Mouse (Mus musculus) cerebellum, adult 2 months (tissue): ENCODE results near the gene Sft2d2. TPM values are rescaled to one million over a fixed set of nuclear protein-coding genes. Genes with fewer than 3 reads are reported as not detected.
A peak's percentile ranks its signal among the peaks of the same experiment; 100 is the strongest.

ENCODE experiments used
- DNase-seq, 2 experiments: peaks; one replicate each; pipeline ENCODE4 v3.0.0; 2021
- H3K27ac ChIP-seq: fragments of 200-500 bp; 2 replicates; pipeline ENCODE4 v1.5.1; 2012; ENCODE audit warnings: low read length, control low read depth, inconsistent platforms; ENCODE audit not compliant: insufficient read depth
- H3K27me3 ChIP-seq: fragments of 200-500 bp; 2 replicates; pipeline ENCODE4 v1.6.1; 2012; ENCODE audit warnings: inconsistent platforms, mild to moderate bottlenecking, low read length, moderate library complexity; ENCODE audit not compliant: control insufficient read depth, insufficient read depth
- H3K4me1 ChIP-seq: fragments of 200-500 bp; 2 replicates; pipeline ENCODE4 v1.6.1; 2011; ENCODE audit warnings: low read length; ENCODE audit not compliant: control insufficient read depth, insufficient read depth
- H3K4me3 ChIP-seq: fragments of 200-500 bp; replicated peaks from 2 replicates; pipeline ENCODE3; 2011; ENCODE audit warnings: mild to moderate bottlenecking, low read depth, low read length, control low read depth; ENCODE audit not compliant: insufficient read depth
- CTCF ChIP-seq: fragments of 200-500 bp; IDR thresholded peaks from 2 replicates; pipeline ENCODE4 v1.5.1; 2011; ENCODE audit warnings: low read depth, mild to moderate bottlenecking, control low read depth, low read length, moderate library complexity, borderline replicate concordance; ENCODE audit not compliant: insufficient read depth
- POLR2A ChIP-seq: fragments of 200-500 bp; IDR thresholded peaks from 2 replicates; pipeline ENCODE4 v1.6.1; 2011; ENCODE audit warnings: low read length, control low read depth, borderline replicate concordance; ENCODE audit not compliant: insufficient read depth
- WGBS: fragments of 180-500 bp; shearing (Covaris S2); methylation state at CpG from one replicate; pipeline ENCODE4 v1.1.7; 2018; 5-methylcytosine and 5-hydroxymethylcytosine counted together
- polyA plus RNA-seq: library from polyadenylated mRNA; depleted of rRNA; stranded (reverse); fragments of >200 nt; gene quantifications from 2 replicates; pipeline ENCODE4 v1.2.3, GENCODE M21; 2012; rRNA removed

The Sft2d2 gene
- 11.3 and 12.0 TPM in 2 replicates for polyA plus RNA-seq

DNA sequence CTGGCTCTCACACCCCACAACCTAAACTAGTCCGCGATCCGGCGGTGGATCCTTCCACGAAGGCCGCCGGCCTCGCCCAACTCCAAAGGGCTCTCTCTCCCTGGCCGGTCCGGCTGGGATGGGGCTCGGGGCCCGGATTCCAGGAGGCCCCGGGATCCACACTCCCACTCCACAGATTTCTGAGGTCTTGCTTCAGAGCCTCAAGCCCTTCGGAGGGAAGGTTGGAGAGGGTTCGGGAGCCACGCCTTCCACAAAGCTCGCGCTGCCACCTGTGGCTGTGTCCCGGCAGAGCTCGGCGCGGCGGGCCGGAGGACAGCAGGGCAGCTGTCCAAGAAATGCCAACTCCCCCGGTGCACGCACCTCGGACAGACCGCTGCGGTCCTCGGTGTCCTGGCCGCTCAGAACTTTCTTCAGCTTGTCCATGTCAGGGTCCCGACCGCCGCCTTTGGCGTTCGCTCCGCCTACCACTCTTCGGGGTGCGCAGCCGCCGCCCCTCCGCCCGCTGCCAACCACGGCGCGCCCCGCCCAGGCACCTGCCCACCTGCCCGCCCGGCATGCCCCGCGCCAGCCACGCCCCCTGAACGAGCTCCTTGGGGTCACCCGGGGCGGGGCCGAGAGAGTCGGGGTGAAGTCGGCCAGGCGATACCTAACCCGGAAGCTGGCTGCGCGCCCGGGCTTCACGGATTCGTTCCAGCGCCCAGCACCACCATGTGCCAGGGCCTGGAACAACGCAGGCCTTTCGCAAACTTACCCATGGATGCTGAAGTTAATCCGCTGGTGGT lies at the start of gene Sft2d2:
TSS of gene Sft2d2 (minus strand) at position 559 of the 782 bp plus-strand sequence.
- no peaks in the 10 kb centered on the region for H3K27me3 ChIP-seq
- peak within 1 kb of the TSS; percentile 66 for H3K4me3 ChIP-seq
- WGBS: under 1% methylated on average over 69 of the region's 69 CpGs
- no peak within 1 kb of the TSS for H3K27ac ChIP-seq
- TF ChIP-seq CTCF: no peak
- TF ChIP-seq POLR2A: no peak
- H3K4me1 ChIP-seq: no peaks in the 10 kb centered on the region
- DNase-seq: peak; percentile 72 to 74

GRCm38 (mm10) chr1:165236321-165237298 lies 42.4 kb upstream of the Sft2d2 start, which contains the start of gene Tiprl:
Tiprl (minus strand) TSS chr1:165236996.
- WGBS: under 1% methylated on average over 76 of the region's 76 CpGs
- peak within 1 kb of the TSS; percentile 98 for H3K4me3 ChIP-seq
- peak; percentile 98 to 99 for DNase-seq

DNA sequence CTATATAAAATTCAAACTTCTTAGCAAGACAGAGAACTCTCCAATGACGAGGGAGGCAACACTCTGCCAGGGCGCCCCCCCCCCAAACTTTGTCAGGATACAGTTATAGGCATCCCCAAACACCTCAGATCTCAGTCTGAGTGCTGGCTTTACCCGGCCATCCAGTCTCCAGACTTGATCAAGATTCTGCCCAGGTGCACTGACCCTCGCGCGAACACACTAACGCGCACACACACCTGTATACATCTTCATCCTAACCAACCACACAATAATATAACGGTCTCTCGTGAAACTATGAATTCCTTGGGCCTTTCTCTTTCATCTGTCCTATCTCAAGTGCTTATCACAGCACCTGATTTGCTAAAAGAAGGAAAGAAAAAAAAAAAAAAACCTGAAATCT lies 41.6 kb upstream of the Sft2d2 start:
- DNase-seq: no peak
- no peak for TF ChIP-seq POLR2A
- no peak for TF ChIP-seq CTCF
- H3K27me3 ChIP-seq: no peaks in the 10 kb centered on the region
- H3K4me3 ChIP-seq: peak overlapping the region; percentile 94
- H3K4me1 ChIP-seq: peaks cover 6% of the 10 kb centered on the region
- no peak overlapping the region for H3K27ac ChIP-seq
- 7% methylated on average over 10 of the region's 10 CpGs for WGBS

More at GRCm38 (mm10) chr1:165236321-165237298, 42.4 kb upstream of the Sft2d2 start, which contains the start of gene Tiprl:
- TF ChIP-seq POLR2A: peak; percentile 90
- TF ChIP-seq CTCF: no peak
- Histone ChIP-seq H3K27ac (peak within 1 kb of the TSS; percentile 93), H3K4me1 (peaks cover 6% of the 10 kb centered on the region), H3K27me3 (no peaks in the 10 kb centered on the region)

GRCm38 (mm10) chr1:165233806-165234205 lies 39.6 kb upstream of the Sft2d2 start:
- Histone ChIP-seq H3K27me3 (no peaks in the 10 kb centered on the region), H3K27ac (no peak overlapping the region), H3K4me1 (peaks cover 6% of the 10 kb centered on the region), H3K4me3 (no peak overlapping the region)
- TF ChIP-seq CTCF: no peak
- TF ChIP-seq POLR2A: no peak
- no peak for DNase-seq
- WGBS: 66% methylated on average over 2 of the region's 2 CpGs

DNA sequence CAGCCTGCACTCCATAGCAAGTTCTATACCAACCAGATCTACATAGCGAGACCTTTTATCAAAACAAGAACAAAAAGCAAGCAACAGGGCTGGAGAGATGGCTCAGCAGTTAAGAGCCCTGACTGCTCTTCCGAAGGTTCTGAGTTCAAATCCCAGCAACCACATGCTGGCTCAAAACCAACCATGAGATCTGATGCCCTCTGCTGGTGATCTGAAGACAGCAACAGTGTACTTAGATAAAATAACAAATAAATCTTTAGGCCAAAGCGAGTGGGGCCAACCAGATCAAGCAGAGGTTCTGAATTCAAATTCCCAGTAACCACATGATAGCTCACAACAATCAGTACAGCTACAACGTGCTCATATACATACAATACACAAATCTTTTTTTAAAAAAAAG lies 36.5 kb upstream of the Sft2d2 start:
- Histone ChIP-seq H3K27ac (no peak overlapping the region), H3K4me3 (no peak overlapping the region), H3K4me1 (peaks cover 6% of the 10 kb centered on the region), H3K27me3 (no peaks in the 10 kb centered on the region)
- WGBS: 98% methylated on average over 4 of the region's 4 CpGs
- TF ChIP-seq POLR2A: no peak
- TF ChIP-seq CTCF: no peak
- DNase-seq: no peak

GRCm38 (mm10) chr1:165229577-165229976 lies 35.3 kb upstream of the Sft2d2 start:
- Histone ChIP-seq H3K27ac (no peak overlapping the region), H3K27me3 (no peaks in the 10 kb centered on the region), H3K4me1 (peaks cover 3% of the 10 kb centered on the region), H3K4me3 (no peak overlapping the region)
- no peak for TF ChIP-seq POLR2A
- no peak for TF ChIP-seq CTCF
- no peak for DNase-seq
- WGBS: 91% methylated on average over 9 of the region's 9 CpGs

DNA sequence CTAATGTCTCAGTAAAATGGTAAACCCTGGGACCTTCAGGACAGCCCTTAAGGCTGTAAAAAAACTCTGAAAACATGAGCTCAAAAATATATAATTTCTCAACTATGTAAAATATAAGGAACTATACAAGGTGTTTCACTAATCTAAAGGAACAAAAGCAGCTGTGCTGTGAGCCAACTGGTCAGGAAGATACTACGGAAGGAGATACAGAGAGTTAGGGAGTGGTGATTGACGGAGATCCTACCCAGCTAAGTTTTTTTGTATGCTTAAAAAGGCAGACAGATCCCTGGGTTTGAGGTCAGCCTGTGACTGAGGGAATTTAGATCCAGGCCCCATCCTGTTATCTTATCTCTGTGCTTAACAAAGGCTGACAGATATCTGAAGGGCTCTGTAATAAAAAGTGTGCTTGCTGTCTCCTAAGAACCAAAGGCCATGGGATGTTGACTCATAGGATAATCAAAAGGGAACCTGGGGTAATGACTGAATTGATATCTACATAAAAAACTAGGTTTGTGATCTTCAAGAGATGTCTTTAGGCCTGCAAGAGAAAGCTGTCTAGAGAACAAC lies 22.9 kb upstream of the Sft2d2 start:
- Histone ChIP-seq H3K4me1 (no peaks in the 10 kb centered on the region), H3K27ac (no peak overlapping the region), H3K4me3 (no peak overlapping the region), H3K27me3 (no peaks in the 10 kb centered on the region)
- TF ChIP-seq CTCF (no peak), POLR2A (no peak)
- 98% methylated on average over 2 of the region's 2 CpGs for WGBS
- DNase-seq: no peak
